Mouse (Mus musculus) yolk sac, embryonic 10.5 days (tissue): ENCODE results near the gene Myh7b.

Experiments
- DNase-seq: peaks from one replicate; pipeline ENCODE4 v3.0.0-alpha.2; 2017; ENCODE audit warnings: low spot score

Gene Myh7b

GRCm38 (mm10) chr2:155635961-155636360 lies 24.9 kb downstream of the Myh7b start:
- DNase-seq = no peak

GRCm38 (mm10) chr2:155636881-155637280 lies 25.9 kb downstream of the Myh7b start:
- DNase-seq = no peak

- DNase-seq = no peak
These were observed 26.4 kb downstream of the Myh7b start for GRCm38 (mm10) chr2:155637411-155637810.

GRCm38 (mm10) chr2:155640656-155641055 lies 29.6 kb downstream of the Myh7b start:
- no peak for DNase-seq

DNA sequence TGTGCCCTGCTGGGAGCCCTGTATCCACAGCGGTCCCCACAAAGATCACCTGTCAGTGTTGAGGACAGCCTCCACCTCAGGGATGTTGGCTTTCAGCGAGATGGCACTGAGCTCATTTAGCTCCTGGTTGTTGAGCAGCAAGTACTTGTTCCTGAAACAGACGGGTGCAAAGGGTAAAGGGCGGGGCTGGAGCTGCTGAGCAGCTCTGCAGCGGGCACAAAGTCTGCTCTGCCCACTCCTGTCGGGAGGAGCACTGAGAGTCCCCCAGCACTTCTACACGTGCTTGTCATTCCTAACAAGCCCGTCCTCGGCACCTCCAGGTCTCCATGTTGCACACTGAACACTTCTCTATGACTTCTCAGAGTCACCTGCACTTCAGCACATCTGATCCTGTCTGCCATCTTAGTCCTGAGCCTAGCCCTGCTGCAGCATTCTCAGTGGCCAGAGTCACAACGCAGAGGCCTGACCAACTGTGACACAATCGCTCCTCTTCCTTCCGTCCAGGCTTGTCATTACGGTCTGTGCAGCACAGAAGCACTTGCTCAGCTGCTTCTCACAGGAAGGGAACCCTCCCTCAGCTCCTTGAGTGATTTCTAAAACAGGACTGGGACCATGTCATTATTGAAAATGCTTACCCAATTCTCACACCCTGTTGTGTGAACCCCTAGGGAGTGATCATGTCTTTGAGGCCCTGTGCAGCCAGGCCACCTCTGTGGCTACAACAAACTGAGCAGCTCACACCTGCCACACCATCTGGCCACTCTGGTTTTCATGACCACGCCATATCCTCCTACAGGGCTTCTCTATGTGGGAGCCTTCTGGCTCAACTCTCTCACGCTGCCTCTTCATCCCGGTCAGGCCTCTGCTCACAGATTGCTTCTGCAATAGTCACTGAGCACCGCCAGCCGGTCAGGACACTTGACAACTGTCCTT lies 30.8 kb downstream of the Myh7b start:
- DNase-seq = peak; percentile 41

GRCm38 (mm10) chr2:155645746-155646145 lies 34.7 kb downstream of the Myh7b start:
- DNase-seq = no peak

DNA sequence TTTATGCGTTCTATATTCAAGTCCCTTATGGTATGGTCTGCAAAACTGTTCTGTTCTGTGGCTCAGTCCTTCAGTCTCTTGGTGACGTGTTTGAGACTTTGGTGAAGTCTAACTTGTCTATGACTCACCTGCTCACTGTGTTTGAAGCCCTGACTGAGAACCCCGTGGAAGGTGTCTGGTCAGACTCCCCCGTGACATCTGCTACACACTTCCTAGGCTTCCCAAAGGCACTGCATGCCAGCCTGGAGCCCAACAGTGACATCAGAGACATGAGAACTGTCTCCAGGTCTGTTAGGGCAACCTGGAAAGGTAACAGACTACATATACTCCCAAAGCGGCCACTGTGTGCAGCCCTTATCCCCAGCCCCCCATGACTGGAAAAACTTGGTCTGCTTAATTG lies 41.6 kb downstream of the Myh7b start:
- no peak for DNase-seq

DNA sequence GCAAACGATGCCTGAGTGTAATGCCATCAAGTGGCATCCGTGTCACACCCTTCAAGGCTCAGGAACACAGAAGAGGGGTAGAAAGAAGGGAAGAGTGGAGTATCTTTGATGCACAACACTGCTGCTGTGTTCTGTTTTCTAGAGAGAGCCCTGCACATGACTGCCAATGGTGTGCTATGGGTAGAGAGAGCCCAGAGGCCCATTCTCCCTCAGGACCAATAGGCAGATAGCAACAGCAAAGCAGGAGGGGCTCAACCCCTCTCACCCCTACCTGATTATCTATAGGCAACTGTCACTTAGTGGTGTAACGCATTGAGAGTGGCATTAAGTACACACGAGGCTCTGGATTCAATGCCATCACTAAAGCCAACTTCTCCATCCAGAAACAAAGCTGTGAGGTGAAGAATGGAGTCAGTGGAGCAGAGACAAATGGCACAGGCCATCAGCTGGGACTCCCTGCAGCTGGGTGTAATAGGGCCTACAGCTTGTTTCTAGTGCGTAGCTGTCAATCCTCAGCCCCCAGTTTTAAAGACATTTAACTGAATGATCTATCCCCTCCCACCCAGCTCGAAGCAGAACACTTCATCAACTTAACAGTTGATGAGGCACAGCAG lies 44.9 kb downstream of the Myh7b start:
- no peak for DNase-seq

DNA sequence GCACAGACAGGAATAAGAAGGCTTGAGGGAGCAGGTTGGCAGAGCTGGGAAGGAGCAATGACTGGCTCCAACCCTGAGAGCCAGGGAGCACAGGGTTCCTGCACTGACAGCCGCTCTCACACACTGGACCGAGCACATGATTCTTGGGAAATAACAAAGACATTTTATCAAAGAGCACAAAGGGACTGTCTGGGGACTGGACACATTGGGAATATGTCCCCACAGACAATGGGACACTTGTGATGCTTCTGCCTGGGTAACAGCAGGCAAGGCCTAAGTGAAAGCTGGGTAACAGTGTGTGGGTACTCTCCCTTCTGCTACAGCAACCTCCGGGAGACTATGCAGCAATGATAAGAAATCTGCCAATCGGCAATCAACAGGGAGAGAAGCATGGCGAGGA lies 51.4 kb downstream of the Myh7b start:
- no peak for DNase-seq

- DNase-seq = peak; percentile 38
These were observed 52.1 kb downstream of the Myh7b start for GRCm38 (mm10) chr2:155663097-155663496.

- peak; percentile 52 for DNase-seq
These were observed 53.0 kb downstream of the Myh7b start for GRCm38 (mm10) chr2:155663910-155664460.

- DNase-seq = no peak
These were observed 56.9 kb downstream of the Myh7b start for GRCm38 (mm10) chr2:155667881-155668280.

DNA sequence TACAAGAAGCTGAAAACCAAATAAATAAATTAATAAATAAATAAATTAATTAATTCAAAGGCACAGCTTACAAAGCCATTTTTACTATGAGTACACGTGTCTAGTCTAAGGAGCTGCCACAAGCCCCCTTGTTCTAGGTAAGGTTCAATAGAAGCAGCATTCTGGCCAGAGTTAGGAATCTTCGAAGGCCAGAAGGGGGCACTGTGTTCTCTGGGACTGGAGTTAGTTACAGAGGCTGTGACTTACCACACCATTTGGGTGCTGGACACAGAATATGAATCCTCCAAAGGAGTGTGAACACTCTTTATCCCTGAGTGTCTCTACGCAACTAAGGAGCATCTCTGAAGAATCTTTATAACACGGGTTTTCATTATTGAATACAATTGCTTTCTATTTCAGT lies 57.4 kb downstream of the Myh7b start:
- DNase-seq = no peak

DNA sequence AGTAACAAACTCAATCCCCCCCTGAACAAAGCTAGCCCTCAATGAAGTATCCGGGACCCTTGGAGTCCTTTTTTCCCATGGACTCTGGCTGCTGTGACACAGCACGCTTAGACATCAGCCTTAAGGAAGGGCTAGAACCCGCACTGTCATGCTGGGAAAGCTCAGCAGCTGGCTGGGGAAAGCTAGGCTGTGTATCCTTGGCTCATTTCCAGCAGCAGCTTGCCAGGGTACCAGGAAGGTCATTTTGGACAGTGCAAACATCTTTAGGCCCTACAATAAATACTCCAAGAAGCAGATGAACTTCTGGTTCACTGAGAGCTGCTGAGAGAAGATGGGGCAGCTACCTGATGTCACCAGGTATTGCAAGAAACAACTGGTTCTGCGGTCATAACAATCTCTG lies 60.2 kb downstream of the Myh7b start:
- no peak for DNase-seq

GRCm38 (mm10) chr2:155673546-155673945 lies 62.5 kb downstream of the Myh7b start:
- DNase-seq = no peak

GRCm38 (mm10) chr2:155675118-155675517 lies 64.1 kb downstream of the Myh7b start:
- no peak for DNase-seq

DNA sequence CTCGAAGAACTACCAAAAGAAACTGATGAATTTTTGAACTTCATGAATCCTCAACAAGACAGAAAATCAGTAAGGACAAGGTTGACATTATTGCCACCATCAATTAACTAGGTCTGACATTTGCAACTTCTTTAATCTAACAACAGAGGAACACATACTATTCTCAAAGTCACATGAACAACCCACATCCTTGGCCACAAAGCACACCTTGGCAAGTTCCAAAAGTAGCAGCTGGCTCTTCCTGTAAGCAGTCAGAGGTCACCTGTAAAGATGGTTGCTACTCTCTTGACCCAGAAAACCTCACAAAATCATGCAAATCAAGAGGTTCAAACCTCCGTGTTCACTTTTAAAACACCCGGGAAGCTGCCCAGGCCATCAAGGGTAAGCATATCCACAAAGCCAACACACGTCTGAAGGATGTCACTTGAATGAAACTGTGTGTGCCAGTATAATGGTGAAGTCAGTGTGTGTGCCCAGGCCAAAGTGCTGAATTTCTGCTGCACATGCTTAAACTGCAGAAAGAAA lies 68.6 kb downstream of the Myh7b start:
- DNase-seq = no peak

DNA sequence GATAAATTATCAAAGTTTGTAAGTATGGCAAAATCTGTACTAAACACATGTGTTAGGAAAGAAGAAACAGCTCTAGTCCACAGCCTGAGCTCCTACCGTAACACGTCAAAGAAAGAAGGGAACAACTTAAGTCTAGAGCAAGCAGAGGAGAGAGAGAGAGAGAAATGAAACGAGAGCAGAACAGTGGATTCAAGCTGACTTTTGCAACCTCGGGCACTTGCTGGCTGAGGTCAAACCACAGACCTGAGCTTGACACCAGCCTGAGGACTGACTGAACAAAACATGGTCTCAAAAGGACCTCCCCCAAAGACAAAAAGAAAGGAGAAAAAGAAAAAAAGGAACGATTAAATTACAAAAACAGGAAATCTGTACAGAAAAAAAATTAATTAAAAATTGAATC lies 69.6 kb downstream of the Myh7b start:
- no peak for DNase-seq

DNA sequence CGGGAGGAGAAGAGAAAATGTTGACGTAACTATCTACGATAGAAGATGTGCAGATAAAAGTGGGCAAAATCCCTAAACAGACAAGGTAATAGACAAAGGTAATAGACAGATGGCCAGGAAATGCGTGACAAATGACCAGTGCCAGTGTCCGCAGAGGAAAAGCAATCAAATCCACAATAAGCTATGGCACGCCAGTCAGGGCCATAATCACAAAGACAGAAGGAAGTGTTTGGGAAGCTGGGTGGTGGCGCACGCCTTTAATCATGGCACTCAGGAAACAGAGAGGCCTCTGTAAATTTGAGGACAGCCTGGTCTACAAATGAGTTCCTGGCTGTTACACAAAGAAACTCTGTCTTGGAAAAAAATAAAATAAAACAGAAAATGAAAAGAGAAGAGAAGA lies 70.2 kb downstream of the Myh7b start:
- DNase-seq = no peak

DNA sequence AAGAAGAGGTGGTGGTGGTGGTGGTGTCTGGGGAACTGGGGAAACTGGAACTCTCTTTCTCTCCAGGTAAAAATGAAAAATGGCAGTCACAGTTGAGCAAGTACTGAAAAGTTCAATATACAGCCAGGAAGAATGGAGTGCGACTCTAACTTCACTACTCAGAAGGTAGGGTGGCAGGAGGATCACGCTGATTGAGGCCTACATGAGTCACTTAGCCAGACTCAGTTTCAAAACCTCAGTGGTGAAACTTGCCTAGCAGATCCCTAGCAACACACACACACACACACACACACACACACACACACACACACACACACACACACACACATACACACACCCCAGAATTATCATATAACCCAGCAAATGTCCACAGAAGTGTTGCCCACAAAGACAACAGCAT lies 70.9 kb downstream of the Myh7b start:
- DNase-seq = no peak

- no peak for DNase-seq
These were observed 72.1 kb downstream of the Myh7b start for GRCm38 (mm10) chr2:155683137-155683536.

DNA sequence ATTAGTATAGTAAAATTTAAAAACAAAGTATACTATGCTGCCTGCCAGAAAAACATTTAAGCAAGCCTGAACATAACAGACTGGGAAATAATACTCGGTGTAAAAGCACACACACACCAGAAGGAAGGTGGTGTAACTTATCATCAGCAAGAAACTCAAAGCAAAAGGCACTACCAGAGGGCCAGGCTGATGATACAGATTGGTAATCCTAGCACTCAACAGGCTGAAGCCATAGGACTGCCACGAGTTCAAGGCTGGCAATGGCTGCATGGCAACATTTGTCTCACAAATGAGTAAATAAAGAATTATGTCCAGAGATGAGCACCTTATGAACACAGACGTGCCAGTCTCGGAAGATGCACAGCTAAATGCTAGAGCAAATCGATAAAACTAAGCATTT lies 72.8 kb downstream of the Myh7b start:
- DNase-seq = no peak
